Mouse (Mus musculus): ENCODE measurements around the gene Atp6v0b.

GRCm38 (mm10) chr4:117917402-117917801 lies 30.3 kb upstream of the Atp6v0b start:
- TF ChIP-seq CTCF (IDR thresholded peaks at IDR 0.05; ENCODE audit: low read depth) (no peak), EP300 (IDR thresholded peaks at IDR 0.05; ENCODE audit: low read depth) (no peak)

Measured in heart, postnatal 0 days (tissue).